Mouse (Mus musculus) bone marrow macrophage, adult 2 months (primary cell): Measurements from ENCODE around the gene Wdr1.

Experiments used
- CTCF ChIP-seq: IDR thresholded peaks from 2 replicates; pipeline ENCODE4 v1.5.1; 2012; ENCODE audit warnings: low read depth, mild to moderate bottlenecking, low read length, moderate library complexity
- POLR2A ChIP-seq: IDR thresholded peaks from 2 replicates; pipeline ENCODE4 v1.6.1; 2012; ENCODE audit warnings: mild to moderate bottlenecking, low read depth, low read length, borderline replicate concordance

- no peak for TF ChIP-seq POLR2A
- no peak for TF ChIP-seq CTCF
Measured at GRCm38 (mm10) chr5:38505435-38505765, 57.6 kb downstream of the Wdr1 start.
